Mouse (Mus musculus) gastrocnemius, adult 8-10 months (tissue): ENCODE results near the gene Chil5. TPM values are rescaled to one million over a fixed set of nuclear protein-coding genes. Genes with fewer than 3 reads are reported as not detected.
"Not testable (repeated sequence)": the region's sequence is repeated elsewhere in the genome, so short reads cannot be mapped to it uniquely, and the experiment has no call there.

Experiments used
- DNase-seq, 2 experiments: peaks; one replicate each; pipeline ENCODE4 v3.0.0; 2022; ENCODE audit warnings: low spot score in 2 of 2
- total RNA-seq, 4 experiments: library from RNA; stranded (reverse); gene quantifications; 2 replicates each; pipeline ENCODE4 v1.2.4; 2022

Gene Chil5
- not detected for total RNA-seq

DNA sequence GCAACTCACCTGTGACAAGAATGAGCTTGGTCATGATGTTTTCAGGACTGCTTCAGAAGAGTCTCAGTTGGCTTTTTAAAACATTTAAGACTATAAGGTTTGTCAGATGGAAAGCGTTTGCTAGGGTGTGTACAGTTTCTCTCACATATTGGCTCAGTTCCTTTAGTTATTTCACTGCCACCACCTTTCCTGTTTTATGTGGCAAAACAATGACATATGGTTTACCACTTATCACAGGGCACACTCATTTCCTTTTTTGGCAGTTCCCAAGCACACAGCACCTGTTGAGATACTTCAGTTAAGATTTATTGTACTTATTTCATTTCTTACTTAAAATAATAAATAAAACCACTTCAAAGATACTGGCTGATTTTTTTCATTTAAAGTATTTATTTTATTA lies at the start of gene Chil5:
Chil5 (minus strand) TSS at position 34 of the 400 bp plus-strand sequence.
- no peak for DNase-seq

GRCm38 (mm10) chr3:106074824-106075223 lies 42.2 kb upstream of the Chil5 start:
- no peak for DNase-seq

DNA sequence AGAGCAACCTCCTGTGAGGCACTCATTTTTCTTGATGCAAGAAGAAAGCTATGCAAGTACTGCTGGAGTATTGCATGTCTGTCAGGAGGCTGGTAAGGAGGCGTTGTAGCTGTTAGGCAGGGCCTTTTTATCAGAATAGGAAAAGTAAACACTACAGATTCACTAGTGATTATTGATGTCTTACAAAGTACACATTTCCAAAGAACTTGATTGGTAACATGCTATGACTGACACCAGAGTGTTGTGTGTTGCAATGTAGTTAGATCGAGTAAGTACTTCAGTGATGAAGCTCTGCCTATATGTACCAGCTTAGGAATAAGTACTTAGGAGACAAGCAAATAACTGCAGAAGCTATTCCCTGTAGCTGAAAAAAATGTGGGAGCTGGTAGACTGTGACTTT lies 38.4 kb upstream of the Chil5 start:
- no peak for DNase-seq

DNA sequence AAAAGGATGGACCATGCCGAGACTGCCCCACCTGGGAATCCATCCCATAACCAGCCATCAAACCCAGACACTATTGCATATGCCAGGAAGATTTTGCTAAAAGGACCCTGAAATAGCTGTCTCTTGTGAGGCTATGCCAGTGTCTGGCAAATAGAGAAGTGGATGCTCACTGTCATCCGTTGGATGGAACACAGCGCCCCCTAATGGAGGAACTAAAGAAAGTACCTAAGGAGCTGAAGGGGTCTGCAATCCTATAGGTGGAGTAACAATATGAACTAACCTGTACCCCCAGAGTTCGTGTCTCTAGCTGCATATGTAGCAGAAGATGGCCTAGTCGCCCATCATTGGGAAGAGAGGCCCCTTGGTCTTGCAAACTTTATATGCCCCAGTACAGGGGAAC lies 35.1 kb upstream of the Chil5 start:
- not testable (repeated sequence) for DNase-seq

GRCm38 (mm10) chr3:106057966-106058365 lies 25.4 kb upstream of the Chil5 start:
- no peak for DNase-seq

- no peak for DNase-seq
These were observed 19.3 kb upstream of the Chil5 start for GRCm38 (mm10) chr3:106051896-106052295.

GRCm38 (mm10) chr3:106040306-106040705 lies 7.7 kb upstream of the Chil5 start:
- DNase-seq, result no peak

DNA sequence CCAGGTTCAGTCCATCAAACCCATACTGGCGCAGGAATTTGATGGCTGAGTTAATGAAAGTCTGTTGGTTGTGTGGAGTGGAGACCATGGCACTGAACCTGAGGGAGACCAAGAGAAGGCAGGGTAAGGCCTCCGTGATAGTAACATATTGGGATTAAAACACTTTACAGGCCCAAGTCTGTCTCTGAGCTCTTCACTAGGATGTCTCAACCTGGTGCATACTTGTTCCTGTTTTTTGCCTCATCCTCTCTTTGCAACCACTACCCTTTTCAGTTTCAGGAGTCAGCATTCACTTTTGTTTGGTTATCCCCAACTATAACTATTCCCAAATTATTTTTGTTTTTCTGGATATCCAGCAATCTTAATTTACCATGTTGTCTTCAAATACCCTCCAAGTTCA lies 8.5 kb downstream of the Chil5 start:
- no peak for DNase-seq

- DNase-seq, result no peak
These were observed 10.8 kb downstream of the Chil5 start for GRCm38 (mm10) chr3:106021840-106022239.

- no peak for DNase-seq
These were observed 18.1 kb downstream of the Chil5 start, which contains the start of gene Pifo for GRCm38 (mm10) chr3:106014546-106014945. Gene Pifo (minus strand): TSS chr3:106014646.

DNA sequence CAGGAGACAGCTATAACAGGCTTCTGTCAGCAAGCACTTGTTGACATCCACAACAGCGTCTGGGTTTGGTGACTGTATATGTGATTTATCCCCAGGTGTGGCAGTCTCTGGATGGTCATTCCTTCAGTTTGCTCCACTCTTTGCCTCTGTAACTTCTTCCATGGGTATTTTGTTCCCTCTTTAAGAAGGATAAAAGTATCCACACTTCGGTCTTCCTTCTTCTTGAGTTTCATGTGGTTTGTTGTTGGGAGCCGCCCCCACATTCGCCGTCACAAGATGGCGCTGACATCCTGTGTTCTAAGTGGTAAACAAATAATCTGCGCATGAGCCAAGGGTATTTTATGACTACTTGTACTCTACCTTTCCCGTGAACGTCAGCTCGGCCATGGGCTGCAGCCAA lies 29.3 kb downstream of the Chil5 start:
- not testable (repeated sequence) for DNase-seq

DNA sequence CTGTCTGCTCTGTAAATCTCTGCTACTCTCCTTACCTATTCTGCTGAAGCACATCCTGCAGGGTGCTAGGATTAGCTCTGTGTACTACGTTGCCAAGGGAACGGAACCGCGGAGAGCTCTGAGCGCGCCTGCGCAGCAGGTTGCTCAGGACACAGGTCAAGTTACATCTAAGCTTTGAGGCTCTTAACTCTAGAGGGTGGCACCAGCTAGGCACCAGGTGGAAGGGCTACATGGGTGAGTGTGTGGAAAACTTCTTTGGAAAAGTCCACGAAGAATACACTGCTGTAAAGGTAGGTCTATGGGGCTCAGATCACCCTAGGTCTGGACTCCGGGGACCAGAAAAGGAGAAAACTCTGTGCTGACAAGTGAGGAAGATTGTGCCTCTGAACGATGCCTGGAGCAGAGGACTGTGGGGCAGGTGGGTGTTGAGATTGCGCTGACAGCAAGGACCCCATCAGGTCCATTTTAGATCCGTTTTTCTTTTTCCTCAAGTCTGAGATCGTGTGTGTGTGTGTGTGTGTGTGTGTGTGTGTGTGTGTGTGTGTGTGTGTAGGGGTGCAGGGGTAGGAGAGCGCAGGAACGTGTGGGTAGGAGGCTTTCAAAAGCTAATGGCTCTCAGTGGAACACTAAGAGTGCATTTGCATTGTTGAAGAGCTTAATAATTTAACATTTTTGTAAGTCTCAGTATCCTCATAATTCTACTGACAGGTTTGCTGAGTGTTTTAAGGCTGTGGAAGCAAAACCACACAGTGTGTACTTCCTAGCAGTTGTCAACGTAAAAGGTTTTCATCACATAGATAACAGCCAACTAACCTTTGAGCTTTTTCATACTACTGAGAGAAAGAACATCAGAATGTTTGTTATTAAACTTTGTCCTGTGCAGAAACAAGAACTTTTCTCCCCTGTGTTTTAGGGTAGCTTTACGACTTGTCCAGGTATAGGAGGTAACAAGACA lies 30.9 kb downstream of the Chil5 start:
- DNase-seq, result no peak

GRCm38 (mm10) chr3:106000707-106001375 lies 31.8 kb downstream of the Chil5 start:
- DNase-seq, result no peak

DNA sequence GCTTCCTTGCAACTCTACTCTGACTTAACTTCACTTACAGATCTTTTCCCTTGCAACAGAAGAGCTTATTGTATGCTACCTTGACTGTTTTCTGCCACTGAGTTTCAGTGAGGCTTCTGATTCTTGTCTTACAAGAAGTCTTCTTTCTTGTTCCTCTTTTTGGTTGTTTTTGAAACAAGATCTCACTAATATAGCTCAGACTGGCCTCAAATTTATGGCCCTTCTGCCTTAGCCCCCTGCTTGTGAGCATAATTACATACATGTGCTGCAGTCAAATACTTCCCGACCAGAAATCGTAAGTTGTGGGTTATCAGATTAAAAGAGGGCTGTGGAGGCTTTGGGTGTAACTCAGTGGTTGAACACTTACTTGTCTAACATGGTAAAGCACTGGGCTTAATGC lies 37.9 kb downstream of the Chil5 start:
- DNase-seq, result no peak

GRCm38 (mm10) chr3:105991653-105992283 lies 40.8 kb downstream of the Chil5 start:
- DNase-seq, result no peak

DNA sequence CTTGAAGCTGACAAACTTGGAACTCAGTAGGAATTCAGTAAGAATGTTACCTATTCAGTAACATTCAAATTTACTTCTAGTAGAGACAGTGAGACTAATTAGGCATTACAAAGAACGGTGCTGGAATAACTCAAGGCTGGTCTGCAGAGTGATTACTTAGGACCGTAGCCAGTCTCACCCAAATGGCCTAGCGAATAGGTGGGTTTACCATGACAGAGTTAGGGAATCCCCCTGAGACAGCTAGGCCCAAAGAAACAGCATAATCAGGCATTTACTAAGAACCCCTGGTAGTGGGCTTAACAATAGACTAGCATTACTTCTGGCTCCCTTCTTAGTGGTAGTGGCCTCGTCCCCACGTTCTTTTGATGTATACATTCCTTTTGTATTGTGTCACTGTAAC lies 43.0 kb downstream of the Chil5 start:
- not testable (repeated sequence) for DNase-seq

DNA sequence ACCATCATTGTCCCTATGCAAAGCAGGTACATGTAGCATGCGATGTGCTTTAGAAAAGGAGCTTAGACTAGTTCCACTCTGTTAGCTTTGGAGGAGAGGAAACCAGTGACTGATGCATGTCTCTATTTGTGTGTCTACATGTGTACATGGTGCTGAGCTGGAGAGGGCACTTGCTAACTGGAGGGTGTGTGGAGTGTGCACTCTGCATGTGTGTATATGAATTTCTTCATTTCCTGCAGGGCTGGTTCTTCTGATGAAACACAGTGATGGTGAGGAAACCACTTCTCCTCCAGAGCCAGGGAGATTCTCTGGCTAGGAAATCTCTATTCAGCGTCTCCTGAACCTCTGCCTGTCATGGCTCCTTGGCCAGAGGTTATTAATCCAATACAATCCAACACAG lies 58.4 kb downstream of the Chil5 start:
- DNase-seq, result no peak

DNA sequence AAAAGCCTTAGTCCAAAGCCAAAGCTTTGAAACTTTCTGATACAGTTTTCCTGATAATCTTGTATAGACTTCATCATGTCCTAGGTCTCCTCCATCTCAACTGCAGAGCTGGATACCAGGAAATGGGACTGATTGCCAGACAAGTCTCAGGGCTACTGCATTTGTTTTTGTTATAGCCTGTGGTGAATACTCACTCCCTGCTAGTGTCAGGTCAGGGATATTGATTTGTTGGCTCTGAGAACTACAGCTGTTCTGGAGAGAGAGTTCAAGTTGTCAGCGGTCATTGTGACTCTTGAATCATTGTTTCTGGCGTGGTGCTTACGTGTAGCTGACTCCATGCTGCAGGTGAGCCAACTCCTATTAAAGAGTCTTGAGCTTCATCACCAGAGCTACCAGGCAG lies 59.2 kb downstream of the Chil5 start, which contains the start of gene Ovgp1:
Ovgp1 (plus strand) TSS at position 301 of the 400 bp plus-strand sequence.
- no peak for DNase-seq

DNA sequence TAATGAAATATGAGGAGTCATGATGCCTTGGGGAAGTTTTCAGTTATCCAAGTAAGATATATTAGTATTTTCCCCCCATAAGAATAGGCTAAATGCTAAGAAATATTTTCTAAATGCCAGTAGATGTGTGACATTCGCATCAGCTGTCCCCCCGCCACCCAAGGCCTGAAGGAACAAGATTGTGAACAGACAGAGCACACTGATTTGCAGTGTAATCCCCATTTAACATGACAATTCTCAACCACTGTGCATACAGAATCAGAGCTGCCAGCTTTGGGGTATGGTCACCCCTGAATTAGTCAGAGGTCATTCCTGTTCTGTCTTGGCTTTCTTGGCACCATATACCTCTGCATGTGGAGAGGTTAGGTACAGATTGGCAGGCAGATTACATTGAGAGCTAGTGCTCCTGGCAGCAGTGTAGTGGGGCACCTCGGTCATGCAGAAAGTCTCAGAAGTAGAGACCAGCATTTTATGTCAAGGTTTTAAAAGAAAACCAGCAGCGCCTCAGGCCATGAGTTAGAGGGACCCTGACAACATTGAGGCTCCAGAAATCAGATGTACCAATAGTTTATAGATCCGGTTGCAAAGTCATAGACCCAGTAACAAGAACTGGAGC lies 60.7 kb downstream of the Chil5 start:
- DNase-seq, result no peak
